Mouse (Mus musculus) lung, embryonic 14.5 days (tissue): ENCODE data around the gene Rasgef1c. TPM values are rescaled to one million over a fixed set of nuclear protein-coding genes. Genes with fewer than 3 reads are reported as not detected.

Experiments used
- ATAC-seq: fragments of 200-750 bp; cut with Nextera tagmentation; 2 replicates; pipeline ENCODE4 v1.8.0; 2017; ENCODE audit warnings: mild to moderate bottlenecking, moderate TSS enrichment, moderate library complexity; ENCODE audit not compliant: insufficient read depth
- DNase-seq: peaks from one replicate; pipeline ENCODE4 v3.0.0-alpha.2; 2015
- H3K27ac ChIP-seq: fragments of 300-500 bp; sonication (generic); 2 replicates; pipeline ENCODE4 v1.5.1; 2014; ENCODE audit warnings: low read depth, mild to moderate bottlenecking, moderate library complexity
- H3K27me3 ChIP-seq: fragments of 300-500 bp; sonication (generic); 2 replicates; pipeline ENCODE4 v1.6.1; 2014; ENCODE audit warnings: low read length, control low read depth; ENCODE audit not compliant: insufficient read depth
- H3K36me3 ChIP-seq: fragments of 300-500 bp; sonication (generic); 2 replicates; pipeline ENCODE4 v1.6.1; 2014; ENCODE audit warnings: control low read depth; ENCODE audit not compliant: insufficient read depth
- H3K4me1 ChIP-seq: fragments of 300-500 bp; sonication (generic); 2 replicates; pipeline ENCODE4 v1.6.1; 2014; ENCODE audit warnings: antibody characterized with exemption, control low read depth; ENCODE audit not compliant: insufficient read depth
- H3K4me2 ChIP-seq: fragments of 300-500 bp; sonication (generic); 2 replicates; pipeline ENCODE4 v1.6.1; 2014; ENCODE audit warnings: mild to moderate bottlenecking
- H3K4me3 ChIP-seq: fragments of 300-500 bp; sonication (generic); 2 replicates; pipeline ENCODE4 v1.5.1; 2014; ENCODE audit warnings: low read depth, low read length
- H3K9ac ChIP-seq: fragments of 300-500 bp; sonication (generic); 2 replicates; pipeline ENCODE4 v1.6.1; 2014
- H3K9me3 ChIP-seq: fragments of 300-500 bp; sonication (generic); 2 replicates; pipeline ENCODE4 v1.6.1; 2016; ENCODE audit warnings: low read depth, low read length, control low read depth
- CTCF ChIP-seq: IDR thresholded peaks from 2 replicates; pipeline ENCODE4 v1.5.1; 2016; ENCODE audit warnings: antibody characterized with exemption, low read depth
- WGBS: fragments of 180-500 bp; shearing (Covaris S2); extraction: QIAGEN DNeasy Blood & Tissue Kit; methylation state at CpG from one replicate; pipeline ENCODE4 v1.1.7; 2014; 5-methylcytosine and 5-hydroxymethylcytosine counted together
- polyA plus RNA-seq: library from polyadenylated mRNA; unstranded; fragments of >200 nt; fragmentation: Nextera tagmentation; extraction: Ambion mirVana; gene quantifications from 2 replicates; pipeline ENCODE4 v1.2.1, GENCODE M21; 2014

The Rasgef1c gene
- polyA plus RNA-seq, 1 experiment from 2014 or later = 0.09 TPM

DNA sequence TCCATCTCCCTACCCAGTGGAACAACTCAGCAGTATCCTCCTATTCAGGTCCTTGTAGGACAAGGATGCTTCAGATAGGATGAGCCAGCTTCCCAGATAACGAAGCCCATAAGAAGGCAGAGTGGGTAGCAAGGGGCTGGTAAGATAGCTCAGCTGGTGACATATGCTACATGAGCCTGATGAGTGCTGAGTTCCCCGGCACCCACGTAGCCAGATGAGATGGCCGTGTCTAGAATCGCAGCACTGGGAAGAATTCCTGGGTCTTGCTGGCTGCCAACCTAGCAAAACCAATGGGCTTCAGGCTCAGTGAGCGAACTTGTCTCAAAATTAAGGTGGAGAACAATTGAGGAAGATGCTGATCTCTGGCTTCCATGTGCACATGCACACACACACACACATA lies 36.1 kb downstream of the Rasgef1c start:
- ATAC-seq = no peak
- DNase-seq = no peak
- WGBS = 86% methylated on average over 6 of the region's 6 CpGs

DNA sequence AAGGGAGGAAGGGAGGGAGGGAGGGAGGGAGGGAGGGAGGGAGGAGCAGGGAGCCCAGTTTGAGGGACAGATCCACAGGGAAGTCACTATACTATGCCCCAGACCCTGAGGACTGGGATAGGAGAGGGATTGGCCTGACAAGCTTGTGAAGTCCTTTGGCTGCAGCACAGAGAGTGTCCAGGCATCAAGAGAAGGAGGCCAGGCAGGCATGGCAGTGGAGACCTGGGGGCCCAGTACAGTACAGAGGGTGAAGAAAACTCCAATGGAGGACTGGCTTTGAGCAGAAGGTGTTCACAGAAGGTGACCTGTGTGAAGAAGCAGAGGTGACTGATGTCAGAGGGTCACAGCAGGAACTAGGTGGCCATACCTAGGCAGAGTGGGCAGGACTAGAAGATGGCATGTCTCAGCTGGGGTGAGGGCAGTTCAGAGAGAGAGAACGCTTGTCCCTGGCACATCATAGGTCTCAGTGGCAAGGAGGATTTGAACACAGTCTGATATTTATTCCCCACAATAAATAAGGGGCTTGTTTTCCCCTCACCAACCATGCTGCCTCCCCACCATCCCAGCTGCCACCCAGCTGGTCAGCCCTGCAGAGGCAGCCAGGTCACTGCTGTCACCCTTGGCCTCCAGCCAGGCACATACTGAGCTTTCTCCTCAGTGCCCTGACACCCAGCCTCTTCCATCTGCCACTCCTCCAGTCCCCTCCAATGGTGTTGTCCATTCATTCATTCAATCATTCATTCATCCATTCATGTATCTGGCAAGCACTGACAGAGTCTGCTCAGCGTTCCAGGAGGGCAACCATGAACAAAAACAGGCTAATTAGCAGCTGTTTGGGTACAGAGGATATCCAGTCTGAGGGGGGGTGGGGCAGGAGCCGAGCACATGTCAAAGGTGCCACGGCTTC lies 36.9 kb downstream of the Rasgef1c start:
- DNase-seq (peak; percentile 13), ATAC-seq (no peak)
- Histone ChIP-seq H3K4me1 (no peaks in the 10 kb centered on the region), H3K9ac (no peak overlapping the region), H3K9me3 (no peaks in the 10 kb centered on the region), H3K4me3 (no peak overlapping the region), H3K27me3 (no peaks in the 10 kb centered on the region), H3K27ac (no peak overlapping the region), H3K36me3 (no peaks in the 10 kb centered on the region), H3K4me2 (no peak overlapping the region)
- WGBS = 63% methylated on average over 4 of the region's 4 CpGs
- TF ChIP-seq CTCF = no peak

More for the DNA sequence above, 36.1 kb downstream of the Rasgef1c start:
- H3K27me3 ChIP-seq = no peaks in the 10 kb centered on the region
- no peak for TF ChIP-seq CTCF
- H3K4me2 ChIP-seq = no peak overlapping the region
- H3K9me3 ChIP-seq = no peaks in the 10 kb centered on the region
- no peak overlapping the region for H3K4me3 ChIP-seq
- H3K9ac ChIP-seq = no peak overlapping the region
- no peak overlapping the region for H3K27ac ChIP-seq
- no peaks in the 10 kb centered on the region for H3K36me3 ChIP-seq
- no peaks in the 10 kb centered on the region for H3K4me1 ChIP-seq

DNA sequence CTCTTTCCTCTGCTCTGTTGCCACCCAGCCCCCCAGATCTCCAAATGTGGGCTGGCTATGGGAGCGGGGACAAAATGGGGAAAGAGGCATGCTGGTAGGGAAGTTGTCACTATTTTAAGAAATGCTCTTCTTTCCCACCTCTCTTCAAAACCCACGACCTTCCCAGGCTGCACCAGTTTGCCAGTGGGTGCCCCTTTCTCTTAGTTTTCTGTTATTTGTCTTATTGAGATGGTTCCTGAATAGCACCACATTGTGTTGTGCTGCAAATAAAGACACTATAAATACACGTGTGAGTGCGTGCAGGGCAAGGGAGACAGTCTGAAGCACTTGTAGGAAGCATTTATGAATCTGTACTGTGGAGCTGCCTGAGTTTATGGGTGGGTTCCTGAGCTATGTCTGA lies 41.2 kb downstream of the Rasgef1c start:
- no peaks in the 10 kb centered on the region for H3K27me3 ChIP-seq
- no peak for DNase-seq
- no peak for ATAC-seq
- no peaks in the 10 kb centered on the region for H3K9me3 ChIP-seq
- H3K9ac ChIP-seq = no peak overlapping the region
- H3K4me1 ChIP-seq = no peaks in the 10 kb centered on the region
- no peak for TF ChIP-seq CTCF
- H3K4me2 ChIP-seq = no peak overlapping the region
- no peak overlapping the region for H3K4me3 ChIP-seq
- H3K36me3 ChIP-seq = no peaks in the 10 kb centered on the region
- no peak overlapping the region for H3K27ac ChIP-seq
- WGBS = 62% methylated on average over 4 of the region's 4 CpGs

DNA sequence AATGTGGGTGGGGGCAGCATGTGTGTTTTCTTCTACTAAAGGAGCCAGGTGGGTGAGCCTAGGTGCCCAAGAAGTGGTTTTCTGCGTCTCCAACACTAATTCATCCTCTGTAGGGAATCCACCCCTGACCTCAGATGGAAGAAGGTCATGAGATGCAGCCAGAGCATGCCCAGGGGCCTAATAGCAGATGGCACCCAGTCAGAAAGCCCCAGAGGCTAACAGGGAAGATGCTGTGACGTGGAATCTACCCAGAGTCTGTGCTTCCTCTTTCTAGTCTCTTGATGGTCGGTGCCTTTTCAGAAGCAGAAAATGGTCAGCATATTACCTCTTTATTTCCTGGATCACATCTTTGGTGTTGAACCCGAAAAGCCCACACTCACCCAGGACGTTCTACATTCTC lies 42.3 kb downstream of the Rasgef1c start:
- no peak for ATAC-seq
- Histone ChIP-seq H3K4me1 (no peaks in the 10 kb centered on the region), H3K4me2 (no peak overlapping the region), H3K9me3 (no peaks in the 10 kb centered on the region), H3K27me3 (no peaks in the 10 kb centered on the region), H3K36me3 (no peaks in the 10 kb centered on the region), H3K4me3 (no peak overlapping the region), H3K27ac (no peak overlapping the region), H3K9ac (no peak overlapping the region)
- no peak for TF ChIP-seq CTCF
- WGBS = 80% methylated on average over 5 of the region's 5 CpGs
- DNase-seq = no peak

DNA sequence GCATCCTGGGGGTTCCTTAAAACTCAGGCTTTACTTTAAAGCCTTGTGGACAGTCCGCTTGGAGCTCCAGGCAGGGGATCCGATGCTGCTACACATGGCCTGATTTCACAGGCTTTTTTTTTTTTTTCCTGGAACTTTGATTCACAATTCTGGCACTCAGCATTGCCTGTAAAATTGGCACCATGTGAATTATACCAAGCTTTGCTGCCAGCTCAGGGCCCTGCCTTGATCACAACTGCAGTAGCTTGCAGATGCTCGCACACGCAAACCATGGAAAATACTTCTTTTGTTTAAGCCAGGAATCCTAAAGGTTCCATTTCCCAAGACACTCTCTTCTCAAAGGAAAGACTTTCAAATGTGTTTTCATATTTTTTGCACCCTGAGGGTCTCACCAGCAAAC lies 44.1 kb downstream of the Rasgef1c start:
- 94% methylated on average over 4 of the region's 4 CpGs for WGBS
- DNase-seq (no peak), ATAC-seq (no peak)
- Histone ChIP-seq H3K4me3 (no peak overlapping the region), H3K4me1 (no peaks in the 10 kb centered on the region), H3K9ac (no peak overlapping the region), H3K27ac (no peak overlapping the region), H3K4me2 (no peak overlapping the region), H3K27me3 (no peaks in the 10 kb centered on the region), H3K36me3 (no peaks in the 10 kb centered on the region), H3K9me3 (no peaks in the 10 kb centered on the region)
- TF ChIP-seq CTCF = no peak

DNA sequence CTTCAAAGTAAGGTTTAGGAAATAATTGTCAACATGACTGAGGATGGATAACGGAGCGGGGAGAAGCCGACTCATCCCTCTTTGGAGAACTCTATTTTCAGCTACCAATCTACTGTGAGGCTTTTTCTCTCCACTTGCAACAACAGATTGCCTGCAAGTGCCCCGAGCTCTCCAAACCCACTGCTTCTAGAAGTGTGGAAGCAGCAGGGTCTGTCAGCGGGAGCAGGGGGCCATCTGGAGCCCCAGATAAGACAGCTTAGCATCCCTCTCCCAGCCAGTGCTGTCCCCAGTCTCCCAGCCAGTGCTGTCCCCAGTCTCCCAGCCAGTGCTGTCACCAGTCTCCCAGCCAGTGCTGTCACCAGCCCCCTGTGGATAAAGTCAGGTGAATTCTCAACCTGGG lies 48.2 kb downstream of the Rasgef1c start:
- H3K4me3 ChIP-seq = no peak overlapping the region
- H3K27me3 ChIP-seq = no peaks in the 10 kb centered on the region
- TF ChIP-seq CTCF = no peak
- no peaks in the 10 kb centered on the region for H3K36me3 ChIP-seq
- no peaks in the 10 kb centered on the region for H3K9me3 ChIP-seq
- H3K4me1 ChIP-seq = no peaks in the 10 kb centered on the region
- DNase-seq (no peak), ATAC-seq (no peak)
- no peak overlapping the region for H3K9ac ChIP-seq
- 70% methylated on average over 5 of the region's 5 CpGs for WGBS
- no peak overlapping the region for H3K27ac ChIP-seq
- no peak overlapping the region for H3K4me2 ChIP-seq

DNA sequence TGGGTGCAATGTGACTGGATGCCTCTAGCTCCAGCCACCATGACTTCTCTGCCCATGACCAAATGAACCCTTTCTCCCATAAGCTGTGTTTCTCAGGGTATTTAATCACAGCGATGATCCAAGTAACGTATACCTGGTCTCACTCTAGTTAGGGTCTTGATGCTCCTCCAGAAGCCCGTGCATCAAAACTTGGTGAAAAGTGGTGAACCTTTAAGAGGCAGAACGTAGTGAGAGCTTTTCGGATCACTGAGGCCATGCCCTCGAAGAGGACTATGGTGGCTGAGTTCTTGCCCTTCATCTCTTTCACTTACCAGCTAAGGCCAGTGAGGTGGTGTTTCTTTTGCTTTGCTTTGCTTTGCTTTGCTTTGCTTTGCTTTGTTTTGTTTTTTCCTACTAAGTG lies 52.0 kb downstream of the Rasgef1c start:
- WGBS = 95% methylated on average over 6 of the region's 6 CpGs
- H3K4me1 ChIP-seq = no peaks in the 10 kb centered on the region
- no peak for ATAC-seq
- H3K9me3 ChIP-seq = no peaks in the 10 kb centered on the region
- H3K4me3 ChIP-seq = no peak overlapping the region
- TF ChIP-seq CTCF = no peak
- H3K27me3 ChIP-seq = no peaks in the 10 kb centered on the region
- no peak for DNase-seq
- no peak overlapping the region for H3K9ac ChIP-seq
- H3K36me3 ChIP-seq = no peaks in the 10 kb centered on the region
- H3K27ac ChIP-seq = no peak overlapping the region
- no peak overlapping the region for H3K4me2 ChIP-seq
